8 mouse cellular contexts compared by ENCODE assay signal in genomic region chr9:118488896-118489578, GRCm38 (mm10). TPM values are rescaled to one million over a fixed set of nuclear protein-coding genes. Genes with fewer than 3 reads are reported as not detected.
A peak's percentile ranks its signal among the peaks of the same experiment; 100 is the strongest.
DNase-seq lines count a peak whose midpoint lies in the region; ATAC-seq and TF ChIP-seq lines count a peak whose summit lies in the region.

No protein-coding gene starts in this region.

- H3K4me2 ChIP-seq in kidney, postnatal 0 days (ENCODE audit: low read length), result peak overlapping the region; percentile 54
- H3K4me2 ChIP-seq in hindbrain, embryonic 13.5 days, result peak overlapping the region; percentile 46
- H3K4me2 ChIP-seq in midbrain, embryonic 16.5 days (ENCODE audit: low read length), result peak overlapping the region; percentile 50

- H3K27ac ChIP-seq in kidney, postnatal 0 days, result no peak overlapping the region
- no peak overlapping the region for H3K27ac ChIP-seq in hindbrain, embryonic 13.5 days
- no peak overlapping the region for H3K27ac ChIP-seq in midbrain, embryonic 16.5 days (ENCODE audit: low read length)

- no peaks in the 10 kb centered on the region for H3K36me3 ChIP-seq in kidney, postnatal 0 days (ENCODE audit: insufficient read depth, low read length)
- no peaks in the 10 kb centered on the region for H3K36me3 ChIP-seq in hindbrain, embryonic 13.5 days
- no peaks in the 10 kb centered on the region for H3K36me3 ChIP-seq in midbrain, embryonic 16.5 days (ENCODE audit: control insufficient read depth, insufficient read depth, low read length)

- DNase-seq in kidney, postnatal 0 days (ENCODE audit: low spot score), result no peak
- no peak for DNase-seq in kidney, adult 8-10 months
- DNase-seq in ZHBTc4 (ENCODE audit: low read depth, low spot score), result peak; percentile 70
- no peak for DNase-seq in yolk sac, embryonic 10.5 days (ENCODE audit: low spot score)
- DNase-seq in spleen, adult 12 weeks (ENCODE audit: low spot score), result no peak
- DNase-seq in ovary, postnatal 14 days (ENCODE audit: low spot score), result no peak

- H3K4me1 ChIP-seq in kidney, postnatal 0 days (replicated peaks; ENCODE audit: insufficient read depth, low read length), result peaks cover 10% of the 10 kb centered on the region
- peaks cover 25% of the 10 kb centered on the region for H3K4me1 ChIP-seq in hindbrain, embryonic 13.5 days (replicated peaks)
- peaks cover 28% of the 10 kb centered on the region; the same call in 1 of the 2 replicates for H3K4me1 ChIP-seq in midbrain, embryonic 16.5 days (ENCODE audit: control insufficient read depth, insufficient read depth, low read length)

- ATAC-seq in kidney, postnatal 0 days (replicated peaks; ENCODE audit: low FRiP score, low read depth), result no peak
- peak; percentile 39; the same call in 1 of the 2 replicates for ATAC-seq in hindbrain, embryonic 13.5 days (ENCODE audit: low FRiP score)
- peak; percentile 68; the same call in 1 of the 2 replicates for ATAC-seq in midbrain, embryonic 16.5 days

- no peak overlapping the region for H3K9ac ChIP-seq in kidney, postnatal 0 days (ENCODE audit: low read depth, low read length)
- no peak overlapping the region for H3K9ac ChIP-seq in hindbrain, embryonic 13.5 days
- no peak overlapping the region for H3K9ac ChIP-seq in midbrain, embryonic 16.5 days (ENCODE audit: low read depth, low read length)

- H3K4me3 ChIP-seq in kidney, postnatal 0 days (replicated peaks; ENCODE audit: low read depth, low read length), result peak overlapping the region; percentile 32
- H3K4me3 ChIP-seq in hindbrain, embryonic 13.5 days, result peak overlapping the region; percentile 17
- H3K4me3 ChIP-seq in midbrain, embryonic 16.5 days (ENCODE audit: low read depth, low read length), result peak overlapping the region; percentile 19; the same call in 1 of the 2 replicates

- peaks cover 37% of the 10 kb centered on the region for H3K27me3 ChIP-seq in kidney, postnatal 0 days (ENCODE audit: insufficient read depth, low read length)
- H3K27me3 ChIP-seq in hindbrain, embryonic 13.5 days, result peaks cover 71% of the 10 kb centered on the region
- peaks cover 48% of the 10 kb centered on the region for H3K27me3 ChIP-seq in midbrain, embryonic 16.5 days (ENCODE audit: control insufficient read depth, insufficient read depth, low read depth, low read length)

- TF ChIP-seq CTCF in kidney, postnatal 0 days (IDR thresholded peaks at IDR 0.05; ENCODE audit: low read depth), result no peak

- 2% methylated on average over 20 of the region's 20 CpGs for WGBS in kidney, postnatal 0 days
- WGBS in hindbrain, embryonic 13.5 days, result 1% methylated on average over 20 of the region's 20 CpGs
- under 1% methylated on average over 20 of the region's 20 CpGs for WGBS in midbrain, embryonic 16.5 days

- H3K9me3 ChIP-seq in kidney, postnatal 0 days (replicated peaks; ENCODE audit: low read length), result no peaks in the 10 kb centered on the region
- H3K9me3 ChIP-seq in hindbrain, embryonic 13.5 days, result no peaks in the 10 kb centered on the region
- no peaks in the 10 kb centered on the region for H3K9me3 ChIP-seq in midbrain, embryonic 16.5 days (replicated peaks; ENCODE audit: control insufficient read depth, low read length, poor library complexity, severe bottlenecking)

RNA-seq across cellular contexts. Expression of gene Eomes, which starts 11.0 kb away (rescaled TPM):
- 0.08 TPM in 1 of 2 replicates, not detected in the other for polyA plus RNA-seq in kidney, postnatal 0 days (2015; fragmentation: Nextera tagmentation; extraction: Ambion mirVana)
- polyA plus RNA-seq in hindbrain, embryonic 13.5 days (2015; fragmentation: Nextera tagmentation; extraction: Ambion mirVana), result 0.43 and 0.65 TPM in 2 replicates
- polyA plus RNA-seq in midbrain, embryonic 16.5 days (2015; fragmentation: Nextera tagmentation; extraction: Ambion mirVana), result 1.4 and 2.0 TPM in 2 replicates

RNA-seq across cellular contexts. Expression of gene Golga4, which starts 17.0 kb away (rescaled TPM):
- 38.9 and 46.5 TPM in 2 replicates for polyA plus RNA-seq in kidney, postnatal 0 days (2015; fragmentation: Nextera tagmentation; extraction: Ambion mirVana)
- 47.9 and 49.5 TPM in 2 replicates for polyA plus RNA-seq in hindbrain, embryonic 13.5 days (2015; fragmentation: Nextera tagmentation; extraction: Ambion mirVana)
- 41.5 and 44.2 TPM in 2 replicates for polyA plus RNA-seq in midbrain, embryonic 16.5 days (2015; fragmentation: Nextera tagmentation; extraction: Ambion mirVana)
